Mouse (Mus musculus) bone marrow macrophage, adult 2 months (primary cell): ENCODE results near the gene Fgfr2. TPM values are rescaled to one million over a fixed set of nuclear protein-coding genes. Genes with fewer than 3 reads are reported as not detected.

Experiments used
- H3K27ac ChIP-seq: 2 replicates; pipeline ENCODE4 v1.5.1; 2012; ENCODE audit warnings: low read depth, low read length; ENCODE audit not compliant: insufficient read depth
- H3K4me1 ChIP-seq: 2 replicates; pipeline ENCODE4 v1.6.1; 2012; ENCODE audit warnings: low read length; ENCODE audit not compliant: control insufficient read depth, insufficient read depth
- H3K4me3 ChIP-seq: 2 replicates; pipeline ENCODE4 v1.5.1; 2012; ENCODE audit warnings: mild to moderate bottlenecking, low read length, moderate library complexity; ENCODE audit not compliant: insufficient read depth
- CTCF ChIP-seq: IDR thresholded peaks from 2 replicates; pipeline ENCODE4 v1.5.1; 2012; ENCODE audit warnings: low read depth, mild to moderate bottlenecking, low read length, moderate library complexity
- POLR2A ChIP-seq: IDR thresholded peaks from 2 replicates; pipeline ENCODE4 v1.6.1; 2012; ENCODE audit warnings: mild to moderate bottlenecking, low read depth, low read length, borderline replicate concordance
- polyA plus RNA-seq: library from polyadenylated mRNA; stranded (reverse); fragments of >200 nt; gene quantifications from 2 replicates; pipeline ENCODE4 v1.2.4, GENCODE M21; 2012; ENCODE audit not compliant: missing spikeins, insufficient read depth, insufficient read length

Fgfr2 gene
- polyA plus RNA-seq, 1 experiment = 0.27 TPM

GRCm38 (mm10) chr7:132759405-132759891 is 363.7 kb downstream of the Fgfr2 start:
- TF ChIP-seq CTCF (no peak), POLR2A (no peak)
- H3K27ac ChIP-seq = no peak overlapping the region

GRCm38 (mm10) chr7:132758875-132759274 is 364.3 kb downstream of the Fgfr2 start:
- H3K27ac ChIP-seq = no peak overlapping the region
- peaks cover 12% of the 10 kb centered on the region for H3K4me1 ChIP-seq
- no peak for TF ChIP-seq CTCF
- TF ChIP-seq POLR2A = no peak
- H3K4me3 ChIP-seq = no peak overlapping the region

More at GRCm38 (mm10) chr7:132759405-132759891, 363.7 kb downstream of the Fgfr2 start:
- Histone ChIP-seq H3K4me3 (no peak overlapping the region), H3K4me1 (peaks cover 18% of the 10 kb centered on the region)

- TF ChIP-seq POLR2A (no peak), CTCF (no peak)
- Histone ChIP-seq H3K4me1 (peaks cover 4% of the 10 kb centered on the region), H3K4me3 (no peak overlapping the region), H3K27ac (no peak overlapping the region)
These were observed 366.8 kb downstream of the Fgfr2 start for GRCm38 (mm10) chr7:132756325-132756724.

- Histone ChIP-seq H3K4me1 (peaks cover 4% of the 10 kb centered on the region), H3K4me3 (no peak overlapping the region), H3K27ac (no peak overlapping the region)
- TF ChIP-seq POLR2A = no peak
- no peak for TF ChIP-seq CTCF
These were observed 368.8 kb downstream of the Fgfr2 start for GRCm38 (mm10) chr7:132754389-132754750.

GRCm38 (mm10) chr7:132753518-132754388 is 369.4 kb downstream of the Fgfr2 start:
- Histone ChIP-seq H3K27ac (no peak overlapping the region), H3K4me1 (peaks cover 4% of the 10 kb centered on the region), H3K4me3 (no peak overlapping the region)
- TF ChIP-seq POLR2A = no peak
- TF ChIP-seq CTCF = no peak

- TF ChIP-seq CTCF (no peak), POLR2A (no peak)
- H3K27ac ChIP-seq = no peak overlapping the region
- no peak overlapping the region for H3K4me3 ChIP-seq
- H3K4me1 ChIP-seq = peaks cover 4% of the 10 kb centered on the region
These were observed 371.4 kb downstream of the Fgfr2 start for GRCm38 (mm10) chr7:132751716-132752115.

GRCm38 (mm10) chr7:132749504-132749903 is 373.6 kb downstream of the Fgfr2 start:
- no peak for TF ChIP-seq CTCF
- no peak for TF ChIP-seq POLR2A
- no peak overlapping the region for H3K27ac ChIP-seq
- no peaks in the 10 kb centered on the region; the same call in 1 of the 2 replicates for H3K4me1 ChIP-seq
- H3K4me3 ChIP-seq = no peak overlapping the region

GRCm38 (mm10) chr7:132748076-132748769 is 374.9 kb downstream of the Fgfr2 start:
- Histone ChIP-seq H3K27ac (no peak overlapping the region), H3K4me1 (no peaks in the 10 kb centered on the region; the same call in 1 of the 2 replicates), H3K4me3 (no peak overlapping the region)
- TF ChIP-seq POLR2A = no peak
- no peak for TF ChIP-seq CTCF

GRCm38 (mm10) chr7:132747096-132747495 is 376.1 kb downstream of the Fgfr2 start:
- H3K27ac ChIP-seq = no peak overlapping the region
- no peaks in the 10 kb centered on the region; the same call in 1 of the 2 replicates for H3K4me1 ChIP-seq
- no peak overlapping the region for H3K4me3 ChIP-seq
- TF ChIP-seq POLR2A = no peak
- no peak for TF ChIP-seq CTCF

GRCm38 (mm10) chr7:132742912-132743311 is 380.2 kb downstream of the Fgfr2 start:
- no peaks in the 10 kb centered on the region for H3K4me1 ChIP-seq
- no peak overlapping the region for H3K4me3 ChIP-seq
- H3K27ac ChIP-seq = no peak overlapping the region
- TF ChIP-seq CTCF (no peak), POLR2A (no peak)
